8 mouse cellular contexts compared by ENCODE assay signal in genomic region chr4:56989431-56990214, GRCm38 (mm10). TPM values are rescaled to one million over a fixed set of nuclear protein-coding genes. Genes with fewer than 3 reads are reported as not detected.
DNase-seq lines count a peak whose midpoint lies in the region; ATAC-seq lines count a peak whose summit lies in the region.

No protein-coding gene starts in this region.

- 0 out of 2 replicates have a peak, but pooled peaks have one; percentile 2 for ATAC-seq in lung, embryonic 16.5 days (ENCODE audit: low read depth)
- ATAC-seq in midbrain, embryonic 12.5 days (ENCODE audit: low FRiP score, low read depth) = peak; percentile 78

- DNase-seq in lung, postnatal 36 days = no peak
- peak; percentile 53 for DNase-seq in embryonic facial prominence, embryonic 10.5 days (ENCODE audit: low spot score)
- DNase-seq in layer of hippocampus, adult 18-20 months (ENCODE audit: low spot score in 2 of 2) = peak; percentile 54 to 69
- DNase-seq in yolk sac, embryonic 10.5 days (ENCODE audit: low spot score) = peak; percentile 6
- no peak for DNase-seq in thymus, postnatal 14 days
- no peak for DNase-seq in ovary, postnatal 36 days (ENCODE audit: low spot score)

- H3K4me1 ChIP-seq in lung, embryonic 16.5 days (replicated peaks; ENCODE audit: control insufficient read depth, insufficient read depth, low read length) = peaks cover 15% of the 10 kb centered on the region
- H3K4me1 ChIP-seq in embryonic facial prominence, embryonic 10.5 days = peaks cover 14% of the 10 kb centered on the region
- H3K4me1 ChIP-seq in midbrain, embryonic 12.5 days = peaks cover 7% of the 10 kb centered on the region; the same call in 1 of the 2 replicates

- peak overlapping the region; percentile 97 for H3K4me2 ChIP-seq in lung, embryonic 16.5 days (ENCODE audit: low read depth, low read length)
- peak overlapping the region; percentile 92 for H3K4me2 ChIP-seq in midbrain, embryonic 12.5 days (replicated peaks)

- WGBS in lung, embryonic 16.5 days = 4% methylated on average over 44 of the region's 45 CpGs
- WGBS in embryonic facial prominence, embryonic 10.5 days = 1% methylated on average over 45 of the region's 45 CpGs
- WGBS in midbrain, embryonic 12.5 days = 1% methylated on average over 44 of the region's 45 CpGs

- peak overlapping the region; percentile 63 for H3K9ac ChIP-seq in lung, embryonic 16.5 days (ENCODE audit: low read length)
- H3K9ac ChIP-seq in midbrain, embryonic 12.5 days (replicated peaks) = peak overlapping the region; percentile 75

- peak overlapping the region; percentile 60 for H3K4me3 ChIP-seq in lung, embryonic 16.5 days (ENCODE audit: low read length)
- peak overlapping the region; percentile 75 for H3K4me3 ChIP-seq in embryonic facial prominence, embryonic 10.5 days
- H3K4me3 ChIP-seq in midbrain, embryonic 12.5 days = peak overlapping the region; percentile 73

- H3K27ac ChIP-seq in lung, embryonic 16.5 days (ENCODE audit: low read length) = no peak overlapping the region
- peak overlapping the region; percentile 79 for H3K27ac ChIP-seq in embryonic facial prominence, embryonic 10.5 days (replicated peaks)
- H3K27ac ChIP-seq in midbrain, embryonic 12.5 days (replicated peaks) = no peak overlapping the region

- H3K36me3 ChIP-seq in lung, embryonic 16.5 days (ENCODE audit: control insufficient read depth, insufficient read depth, low read length) = no peaks in the 10 kb centered on the region
- H3K36me3 ChIP-seq in embryonic facial prominence, embryonic 10.5 days (replicated peaks) = no peaks in the 10 kb centered on the region
- H3K36me3 ChIP-seq in midbrain, embryonic 12.5 days = no peaks in the 10 kb centered on the region

- peaks cover 44% of the 10 kb centered on the region for H3K27me3 ChIP-seq in lung, embryonic 16.5 days (ENCODE audit: control insufficient read depth, insufficient read depth, low read depth, low read length)
- H3K27me3 ChIP-seq in embryonic facial prominence, embryonic 10.5 days (replicated peaks; ENCODE audit: low read depth, poor library complexity, severe bottlenecking) = peaks cover 68% of the 10 kb centered on the region
- peaks cover 28% of the 10 kb centered on the region for H3K27me3 ChIP-seq in midbrain, embryonic 12.5 days

- H3K9me3 ChIP-seq in lung, embryonic 16.5 days (ENCODE audit: control insufficient read depth, low read length) = peaks cover 8% of the 10 kb centered on the region; the same call in 1 of the 2 replicates
- 0 out of 2 replicates have a peak, but pooled peaks cover 9% of the 10 kb centered on the region for H3K9me3 ChIP-seq in embryonic facial prominence, embryonic 10.5 days
- H3K9me3 ChIP-seq in midbrain, embryonic 12.5 days = peaks cover 5% of the 10 kb centered on the region; the same call in 1 of the 2 replicates

RNA-seq across cellular contexts. Expression of gene Frrs1l, which starts 0.6 kb away (rescaled TPM):
- 1.9 and 2.9 TPM in 2 replicates for polyA plus RNA-seq in lung, embryonic 16.5 days (2015; fragmentation: Nextera tagmentation; extraction: Ambion mirVana)
- 0.80 and 1.4 TPM in 2 replicates for polyA plus RNA-seq in embryonic facial prominence, embryonic 10.5 days (2016; fragmentation: Nextera tagmentation; extraction: Ambion mirVana)
- 100 to 1,000 TPM; 216 to 233 TPM for total RNA-seq in layer of hippocampus, adult 18-20 months (2021)
- 7.6 and 11.6 TPM in 2 replicates for polyA plus RNA-seq in midbrain, embryonic 12.5 days (2016; fragmentation: Nextera tagmentation; extraction: Ambion mirVana)

RNA-seq across cellular contexts. Expression of gene Tmem245, which starts 42.4 kb away (rescaled TPM):
- 9.5 and 10.8 TPM in 2 replicates for polyA plus RNA-seq in lung, embryonic 16.5 days (2015; fragmentation: Nextera tagmentation; extraction: Ambion mirVana)
- polyA plus RNA-seq in embryonic facial prominence, embryonic 10.5 days (2016; fragmentation: Nextera tagmentation; extraction: Ambion mirVana) = 14.2 and 14.9 TPM in 2 replicates
- 10 to 100 TPM; 33.7 to 35.4 TPM for total RNA-seq in layer of hippocampus, adult 18-20 months (2021)
- polyA plus RNA-seq in midbrain, embryonic 12.5 days (2016; fragmentation: Nextera tagmentation; extraction: Ambion mirVana) = 12.0 and 14.5 TPM in 2 replicates

Comparison
In these comparisons a context has a peak if more than half of its experiments do, and no peak if none do; other contexts are left out.
1. DNase-seq: peak in embryonic facial prominence, embryonic 10.5 days (single experiment), layer of hippocampus, adult 18-20 months (2 of 2) and yolk sac, embryonic 10.5 days (single experiment); none in lung, postnatal 36 days (single experiment), thymus, postnatal 14 days (single experiment) and ovary, postnatal 36 days (single experiment).
2. Peak in every context shown above with its lines, with median percentiles within 50 percentile points of each other: H3K4me3 ChIP-seq.